Mouse (Mus musculus): Measurements from ENCODE around the gene Melk. TPM values are rescaled to one million over a fixed set of nuclear protein-coding genes. Genes with fewer than 3 reads are reported as not detected.

Gene Melk
- polyA plus RNA-seq (2016; fragmentation: Nextera tagmentation; extraction: Ambion mirVana): 28.0 TPM in 2 replicates

GRCm38 (mm10) chr4:44300781-44301750 lies at the start of gene Melk:
TSS of gene Melk (plus strand) at chr4:44300876.
- no peaks in the 10 kb centered on the region for H3K9me3 ChIP-seq (replicated peaks)
- peak within 1 kb of the TSS; percentile 76 for H3K4me3 ChIP-seq
- no peaks in the 10 kb centered on the region for H3K27me3 ChIP-seq (replicated peaks)
- peaks cover 18% of the 10 kb centered on the region for H3K4me1 ChIP-seq
- peak within 1 kb of the TSS; percentile 73 for H3K9ac ChIP-seq
- H3K36me3 ChIP-seq: peaks cover 17% of the 10 kb centered on the region
- peak; percentile 95 for ATAC-seq
- peak within 1 kb of the TSS; percentile 81 for H3K4me2 ChIP-seq
- peak within 1 kb of the TSS; percentile 75 for H3K27ac ChIP-seq
- 1% methylated on average over 41 of the region's 41 CpGs for WGBS (ENCODE audit: insufficient replicate concordance)

- Histone ChIP-seq H3K9me3 (replicated peaks) (no peaks in the 10 kb centered on the region), H3K36me3 (no peaks in the 10 kb centered on the region), H3K27me3 (replicated peaks) (peaks cover 62% of the 10 kb centered on the region), H3K9ac (no peak overlapping the region), H3K27ac (no peak overlapping the region), H3K4me1 (peaks cover 30% of the 10 kb centered on the region), H3K4me2 (no peak overlapping the region), H3K4me3 (no peak overlapping the region)
- WGBS (ENCODE audit: insufficient replicate concordance): 67% methylated on average over 5 of the region's 5 CpGs
- no peak for ATAC-seq
Observed at GRCm38 (mm10) chr4:44251521-44251920, 49.2 kb upstream of the Melk start.

GRCm38 (mm10) chr4:44251966-44252916 lies 48.4 kb upstream of the Melk start:
- 10% methylated on average over 13 of the region's 13 CpGs for WGBS (ENCODE audit: insufficient replicate concordance)
- peaks cover 55% of the 10 kb centered on the region for H3K27me3 ChIP-seq (replicated peaks)
- no peak for ATAC-seq
- H3K4me2 ChIP-seq: peak overlapping the region; percentile 35
- no peak overlapping the region for H3K27ac ChIP-seq
- peaks cover 28% of the 10 kb centered on the region for H3K4me1 ChIP-seq
- H3K36me3 ChIP-seq: no peaks in the 10 kb centered on the region
- no peaks in the 10 kb centered on the region for H3K9me3 ChIP-seq (replicated peaks)
- no peak overlapping the region for H3K4me3 ChIP-seq
- no peak overlapping the region for H3K9ac ChIP-seq

GRCm38 (mm10) chr4:44253191-44253590 lies 47.5 kb upstream of the Melk start:
- peak; percentile 56 for ATAC-seq
- Histone ChIP-seq H3K36me3 (no peaks in the 10 kb centered on the region), H3K9me3 (replicated peaks) (no peaks in the 10 kb centered on the region), H3K27ac (no peak overlapping the region), H3K4me2 (peak overlapping the region; percentile 35), H3K9ac (no peak overlapping the region), H3K4me3 (no peak overlapping the region), H3K4me1 (peaks cover 24% of the 10 kb centered on the region), H3K27me3 (replicated peaks) (peaks cover 47% of the 10 kb centered on the region)
- WGBS (ENCODE audit: insufficient replicate concordance): 7% methylated on average over 6 of the region's 6 CpGs

- Histone ChIP-seq H3K4me3 (no peak overlapping the region), H3K27ac (no peak overlapping the region), H3K36me3 (no peaks in the 10 kb centered on the region), H3K9ac (no peak overlapping the region), H3K27me3 (replicated peaks) (peaks cover 34% of the 10 kb centered on the region), H3K4me1 (peaks cover 18% of the 10 kb centered on the region), H3K9me3 (replicated peaks) (no peaks in the 10 kb centered on the region), H3K4me2 (no peak overlapping the region)
- ATAC-seq: no peak
- 48% methylated on average over 5 of the region's 5 CpGs for WGBS (ENCODE audit: insufficient replicate concordance)
Observed at GRCm38 (mm10) chr4:44254579-44254978, 46.1 kb upstream of the Melk start.

GRCm38 (mm10) chr4:44259126-44259525 lies 41.5 kb upstream of the Melk start:
- no peak overlapping the region for H3K9ac ChIP-seq
- 61% methylated on average over 4 of the region's 4 CpGs for WGBS (ENCODE audit: insufficient replicate concordance)

GRCm38 (mm10) chr4:44260244-44260643 lies 40.4 kb upstream of the Melk start:
- H3K36me3 ChIP-seq: no peaks in the 10 kb centered on the region
- H3K27ac ChIP-seq: no peak overlapping the region
- H3K9me3 ChIP-seq (replicated peaks): no peaks in the 10 kb centered on the region
- 3% methylated on average over 10 of the region's 10 CpGs for WGBS (ENCODE audit: insufficient replicate concordance)
- no peak overlapping the region for H3K4me3 ChIP-seq
- no peak overlapping the region for H3K4me2 ChIP-seq
- no peak overlapping the region for H3K9ac ChIP-seq
- H3K4me1 ChIP-seq: no peaks in the 10 kb centered on the region
- 0 out of 2 replicates have a peak, but pooled peaks cover 3% of the 10 kb centered on the region for H3K27me3 ChIP-seq (replicated peaks)
- ATAC-seq: no peak

More at GRCm38 (mm10) chr4:44259126-44259525, 41.5 kb upstream of the Melk start:
- H3K4me2 ChIP-seq: no peak overlapping the region
- no peaks in the 10 kb centered on the region for H3K9me3 ChIP-seq (replicated peaks)
- H3K27me3 ChIP-seq (replicated peaks): 0 out of 2 replicates have a peak, but pooled peaks cover 8% of the 10 kb centered on the region
- no peaks in the 10 kb centered on the region for H3K36me3 ChIP-seq
- H3K4me3 ChIP-seq: no peak overlapping the region
- H3K4me1 ChIP-seq: no peaks in the 10 kb centered on the region
- no peak overlapping the region for H3K27ac ChIP-seq
- no peak for ATAC-seq

GRCm38 (mm10) chr4:44265500-44265899 lies 35.2 kb upstream of the Melk start:
- no peaks in the 10 kb centered on the region for H3K4me1 ChIP-seq
- no peaks in the 10 kb centered on the region for H3K36me3 ChIP-seq
- H3K9ac ChIP-seq: no peak overlapping the region
- H3K27ac ChIP-seq: no peak overlapping the region
- no peaks in the 10 kb centered on the region for H3K9me3 ChIP-seq (replicated peaks)
- H3K27me3 ChIP-seq (replicated peaks): no peaks in the 10 kb centered on the region
- H3K4me3 ChIP-seq: no peak overlapping the region
- H3K4me2 ChIP-seq: no peak overlapping the region
- no peak for ATAC-seq
- 32% methylated on average over 3 of the region's 3 CpGs for WGBS (ENCODE audit: insufficient replicate concordance)

GRCm38 (mm10) chr4:44267437-44267836 lies 33.2 kb upstream of the Melk start:
- no peak overlapping the region for H3K27ac ChIP-seq
- H3K4me3 ChIP-seq: no peak overlapping the region
- H3K9ac ChIP-seq: no peak overlapping the region
- no peaks in the 10 kb centered on the region for H3K9me3 ChIP-seq (replicated peaks)
- WGBS (ENCODE audit: insufficient replicate concordance): 71% methylated on average over 6 of the region's 6 CpGs
- H3K27me3 ChIP-seq (replicated peaks): no peaks in the 10 kb centered on the region
- H3K4me2 ChIP-seq: no peak overlapping the region
- no peaks in the 10 kb centered on the region for H3K4me1 ChIP-seq
- no peak for ATAC-seq
- no peaks in the 10 kb centered on the region for H3K36me3 ChIP-seq

- Histone ChIP-seq H3K9me3 (replicated peaks) (no peaks in the 10 kb centered on the region), H3K27ac (no peak overlapping the region), H3K9ac (no peak overlapping the region), H3K27me3 (replicated peaks) (no peaks in the 10 kb centered on the region), H3K4me2 (no peak overlapping the region), H3K4me1 (no peaks in the 10 kb centered on the region), H3K36me3 (no peaks in the 10 kb centered on the region), H3K4me3 (no peak overlapping the region)
- WGBS (ENCODE audit: insufficient replicate concordance): 84% methylated on average over 14 of the region's 14 CpGs
- no peak for ATAC-seq
Observed at GRCm38 (mm10) chr4:44269376-44269817, 31.3 kb upstream of the Melk start.

GRCm38 (mm10) chr4:44271134-44271533 lies 29.5 kb upstream of the Melk start:
- no peaks in the 10 kb centered on the region for H3K36me3 ChIP-seq
- H3K27ac ChIP-seq: no peak overlapping the region
- 36% methylated on average over 5 of the region's 5 CpGs for WGBS (ENCODE audit: insufficient replicate concordance)
- no peak overlapping the region for H3K4me2 ChIP-seq
- no peak for ATAC-seq
- no peak overlapping the region for H3K9ac ChIP-seq
- no peak overlapping the region for H3K4me3 ChIP-seq
- no peaks in the 10 kb centered on the region for H3K9me3 ChIP-seq (replicated peaks)
- H3K4me1 ChIP-seq: no peaks in the 10 kb centered on the region
- no peaks in the 10 kb centered on the region for H3K27me3 ChIP-seq (replicated peaks)
